Comparison of ENCODE assay signal across 8 mouse cellular contexts in genomic region chr7:34652751-34653502, GRCm38 (mm10). TPM values are rescaled to one million over a fixed set of nuclear protein-coding genes. Genes with fewer than 3 reads are reported as not detected.
DNase-seq lines count a peak whose midpoint lies in the region; ATAC-seq and TF ChIP-seq lines count a peak whose summit lies in the region.
"Had no signal": no experiment of that assay in that cellular context is flagged by ENCODE, and none has a peak within 500 bp of the region (broad histone marks: within the 10 kb centered on the region; RNA-seq: fewer than 3 reads in every experiment).

No protein-coding gene starts in this region.

- no peak for TF ChIP-seq CTCF in G1E (IDR thresholded peaks at IDR 0.05; ENCODE audit: low read depth, low read length)
- TF ChIP-seq CTCF in gastrocnemius, adult 2 months (IDR thresholded peaks at IDR 0.05): no peak
- TF ChIP-seq CTCF in intestine, postnatal 0 days (IDR thresholded peaks at IDR 0.05; ENCODE audit: low read depth): no peak

- no peak for ATAC-seq in G1E (ENCODE audit: extremely low read depth, insufficient number of reproducible peaks, low FRiP score, poor library complexity, severe bottlenecking)
- ATAC-seq in intestine, postnatal 0 days: no peak

- whole genome bisulfite sequencing in intestine, postnatal 0 days: 4% methylated on average over 48 of the region's 48 CpGs

- no peaks in the 10 kb centered on the region for H3K36me3 ChIP-seq in G1E (replicated peaks)
- H3K36me3 ChIP-seq in intestine, postnatal 0 days (ENCODE audit: control insufficient read depth, insufficient read depth): peaks cover 4% of the 10 kb centered on the region; the same call in 1 of the 2 replicates

- peak overlapping the region; percentile 88; the same call in 1 of the 2 replicates for H3K9ac ChIP-seq in intestine, postnatal 0 days (ENCODE audit: low read depth, low read length)

- H3K27ac ChIP-seq in brown adipose tissue, adult 24 weeks (replicated peaks; ENCODE audit: low read depth, low read length): no peak overlapping the region
- peak overlapping the region; percentile 96 for H3K27ac ChIP-seq in gastrocnemius, adult 2 months
- no peak overlapping the region for H3K27ac ChIP-seq in intestine, postnatal 0 days (ENCODE audit: low read depth, low read length)

- intact Hi-C loops in gastrocnemius, adult 2 months (cut with DNase I): loop anchor here (2.0 kb wide), 1 partner anchor 22 kb away; no protein-coding TSS in a partner anchor

- H3K27me3 ChIP-seq in G1E (ENCODE audit: insufficient read depth, low read length): no peaks in the 10 kb centered on the region
- 0 out of 2 replicates have a peak, but pooled peaks cover 4% of the 10 kb centered on the region for H3K27me3 ChIP-seq in intestine, postnatal 0 days (replicated peaks; ENCODE audit: control insufficient read depth, insufficient read depth, low read length)

- peaks cover 80% of the 10 kb centered on the region for H3K9me3 ChIP-seq in G1E (replicated peaks)
- no peaks in the 10 kb centered on the region for H3K9me3 ChIP-seq in intestine, postnatal 0 days (ENCODE audit: control insufficient read depth)

- peak overlapping the region; percentile 9; the same call in 1 of the 2 replicates for H3K4me3 ChIP-seq in G1E (ENCODE audit: low read depth, low read length)
- peak overlapping the region; percentile 62 for H3K4me3 ChIP-seq in brown adipose tissue, adult 24 weeks (ENCODE audit: insufficient read depth, low read depth, low read length)
- H3K4me3 ChIP-seq in gastrocnemius, adult 2 months: peak overlapping the region; percentile 90
- H3K4me3 ChIP-seq in intestine, postnatal 0 days (ENCODE audit: low read depth, low read length): peak overlapping the region; percentile 71

- no peaks in the 10 kb centered on the region for H3K4me1 ChIP-seq in G1E (ENCODE audit: insufficient read depth, low read depth, low read length)
- no peaks in the 10 kb centered on the region for H3K4me1 ChIP-seq in brown adipose tissue, adult 24 weeks (ENCODE audit: control insufficient read depth, insufficient read depth, insufficient read length, low read length)
- H3K4me1 ChIP-seq in intestine, postnatal 0 days (replicated peaks; ENCODE audit: control insufficient read depth, insufficient read depth, low read length): no peaks in the 10 kb centered on the region

- peak overlapping the region; percentile 99 for H3K4me2 ChIP-seq in intestine, postnatal 0 days (replicated peaks; ENCODE audit: low read depth)

- DNase-seq in G1E (ENCODE audit: low spot score): no peak
- DNase-seq in gastrocnemius, adult 2 months: peak; percentile 90
- DNase-seq in lung, postnatal 4 days: peak; percentile 22 to 60
- peak; percentile 65 for DNase-seq in testis, postnatal 10 days (ENCODE audit: low spot score)
- DNase-seq in layer of hippocampus, adult 9-10 months (ENCODE audit: low spot score): no peak

RNA-seq across cellular contexts. Expression of gene Kctd15, which starts 3.6 kb away (rescaled TPM):
- not detected in 2 replicates for total RNA-seq in G1E (2014; fragmentation: Nextera tagmentation)
- 0.06 and 0.11 TPM in 2 replicates for total RNA-seq in G1E (2017)
- polyA plus RNA-seq in G1E (2012): not detected in 2 replicates
- polyA plus RNA-seq in brown adipose tissue, adult 24 weeks (2012; ENCODE audit: insufficient read depth, insufficient read length, missing spikeins): 13.7 and 14.0 TPM in 2 replicates
- total RNA-seq in gastrocnemius, adult 2 months (2021): 10 to 100 TPM; 41.4 to 47.1 TPM
- polyA plus RNA-seq in intestine, postnatal 0 days (2015; fragmentation: Nextera tagmentation; extraction: Ambion mirVana): 6.7 and 6.9 TPM in 2 replicates
- total RNA-seq: common myeloid progenitor, adult 5-6 weeks had no signal

Comparison
In these comparisons a context has a peak if more than half of its experiments do, and no peak if none do; other contexts are left out.
1. DNase-seq: peak in gastrocnemius, adult 2 months (single experiment), lung, postnatal 4 days (2 of 2) and testis, postnatal 10 days (single experiment); none in G1E (single experiment) and layer of hippocampus, adult 9-10 months (single experiment).
2. H3K4me3 ChIP-seq: peak in every context shown above with its lines; median percentile 90 in gastrocnemius, adult 2 months; 71 in intestine, postnatal 0 days; 62 in brown adipose tissue, adult 24 weeks; 9 in G1E.